Mouse (Mus musculus): ENCODE results near the gene Ppp4c. TPM values are rescaled to one million over a fixed set of nuclear protein-coding genes. Genes with fewer than 3 reads are reported as not detected.
A peak's percentile ranks its signal among the peaks of the same experiment; 100 is the strongest.

Ppp4c gene
- polyA plus RNA-seq, 1 experiment from 2014 or later, result 325 TPM

DNA sequence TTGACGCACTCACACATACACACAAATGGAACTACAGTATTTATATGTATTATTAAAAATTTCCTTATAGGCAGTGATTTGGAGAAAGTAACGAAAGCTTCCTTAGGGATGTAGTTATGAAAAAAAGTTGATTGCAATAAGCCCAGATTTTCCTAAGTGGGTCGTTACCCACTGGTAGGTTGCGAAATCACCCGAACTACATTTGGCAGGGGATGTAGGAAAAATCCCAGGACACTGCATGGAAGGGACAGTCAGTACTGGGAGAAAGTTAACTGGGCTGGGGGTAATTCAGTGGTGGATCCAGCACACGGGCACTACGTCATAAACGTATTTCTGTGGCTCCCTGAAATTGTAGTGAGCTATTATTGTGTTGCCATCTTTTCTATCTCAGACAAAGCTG is 24.2 kb upstream of the Ppp4c start:
- H3K4me3 ChIP-seq, result no peak overlapping the region
- DNase-seq (ENCODE audit: low spot score), result no peak
- H3K36me3 ChIP-seq, result no peaks in the 10 kb centered on the region
- H3K4me1 ChIP-seq, result no peaks in the 10 kb centered on the region
- H3K27me3 ChIP-seq (ENCODE audit: insufficient read depth, poor library complexity, severe bottlenecking), result 0 out of 2 replicates have a peak, but pooled peaks cover 8% of the 10 kb centered on the region
- WGBS, result 87% methylated on average over 8 of the region's 8 CpGs
- H3K27ac ChIP-seq, result no peak overlapping the region
- H3K9me3 ChIP-seq, result no peaks in the 10 kb centered on the region

DNA sequence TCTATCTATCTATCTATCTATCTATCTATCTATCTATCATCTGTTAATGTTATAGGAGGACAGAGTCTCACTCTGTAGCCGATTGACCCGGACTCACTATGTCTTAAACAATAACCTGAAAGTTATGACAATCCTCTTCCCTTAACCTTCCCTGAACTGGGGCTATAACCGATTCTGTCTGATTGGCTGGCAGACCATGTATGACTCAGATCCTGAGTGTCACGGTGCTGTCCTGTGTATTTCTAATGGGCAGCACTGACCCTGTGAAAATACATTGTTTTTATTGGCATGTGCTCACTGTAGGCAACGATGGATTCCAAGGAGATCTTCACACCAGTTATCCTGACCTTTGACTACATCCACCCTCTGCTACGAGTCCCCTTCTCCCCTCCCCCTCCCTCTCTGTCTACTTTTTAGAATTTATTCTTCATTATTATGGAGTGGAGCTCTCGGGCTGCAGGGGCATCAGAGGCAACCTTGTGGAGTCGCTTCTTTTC is 23.5 kb upstream of the Ppp4c start:
- DNase-seq (ENCODE audit: low spot score), result no peak
- 63% methylated on average over 8 of the region's 8 CpGs for WGBS
- no peaks in the 10 kb centered on the region for H3K4me1 ChIP-seq
- H3K27me3 ChIP-seq (ENCODE audit: insufficient read depth, poor library complexity, severe bottlenecking), result 0 out of 2 replicates have a peak, but pooled peaks cover 8% of the 10 kb centered on the region
- H3K4me3 ChIP-seq, result no peak overlapping the region
- no peaks in the 10 kb centered on the region for H3K36me3 ChIP-seq
- no peak overlapping the region for H3K27ac ChIP-seq
- no peaks in the 10 kb centered on the region for H3K9me3 ChIP-seq

DNA sequence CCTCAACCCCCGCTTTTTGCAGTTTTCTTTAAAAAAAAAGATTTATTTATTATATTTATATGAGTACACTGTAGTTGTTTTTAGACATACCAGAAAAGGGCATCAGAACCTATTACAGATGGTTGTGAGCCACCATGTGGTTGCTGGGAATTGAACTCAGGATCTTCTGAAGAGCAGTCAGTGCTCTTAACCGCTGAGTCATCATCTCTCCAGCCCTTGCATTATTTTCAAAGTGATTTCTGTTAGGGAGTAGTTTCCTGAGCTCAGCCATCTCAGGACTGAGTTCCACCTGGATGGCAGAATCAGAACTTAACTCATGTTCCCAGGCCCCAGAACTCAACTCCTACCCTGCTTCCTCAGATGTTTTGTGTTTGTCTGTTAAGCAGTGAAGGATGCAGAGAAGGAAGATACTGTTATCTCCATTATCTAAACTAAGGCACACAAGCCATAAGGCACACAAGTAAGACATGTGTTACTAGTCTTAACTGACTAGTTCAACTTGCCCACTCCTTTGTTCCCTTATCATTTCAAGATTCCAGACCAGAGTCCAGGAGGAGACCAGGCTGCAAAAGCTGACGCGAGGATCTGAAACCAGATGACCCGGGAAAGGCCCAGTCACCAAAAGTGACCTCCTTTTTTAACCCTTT is 17.6 kb upstream of the Ppp4c start:
- peaks cover 15% of the 10 kb centered on the region; the same call in 1 of the 2 replicates for H3K36me3 ChIP-seq
- H3K27ac ChIP-seq, result peak overlapping the region; percentile 90
- H3K4me1 ChIP-seq, result peaks cover 27% of the 10 kb centered on the region
- H3K9me3 ChIP-seq, result no peaks in the 10 kb centered on the region
- DNase-seq (ENCODE audit: low spot score), result no peak
- H3K4me3 ChIP-seq, result 0 out of 2 replicates have a peak overlapping the region, but pooled peaks have one; percentile 71
- 0 out of 2 replicates have a peak, but pooled peaks cover 8% of the 10 kb centered on the region for H3K27me3 ChIP-seq (ENCODE audit: insufficient read depth, poor library complexity, severe bottlenecking)
- 39% methylated on average over 5 of the region's 5 CpGs for WGBS

DNA sequence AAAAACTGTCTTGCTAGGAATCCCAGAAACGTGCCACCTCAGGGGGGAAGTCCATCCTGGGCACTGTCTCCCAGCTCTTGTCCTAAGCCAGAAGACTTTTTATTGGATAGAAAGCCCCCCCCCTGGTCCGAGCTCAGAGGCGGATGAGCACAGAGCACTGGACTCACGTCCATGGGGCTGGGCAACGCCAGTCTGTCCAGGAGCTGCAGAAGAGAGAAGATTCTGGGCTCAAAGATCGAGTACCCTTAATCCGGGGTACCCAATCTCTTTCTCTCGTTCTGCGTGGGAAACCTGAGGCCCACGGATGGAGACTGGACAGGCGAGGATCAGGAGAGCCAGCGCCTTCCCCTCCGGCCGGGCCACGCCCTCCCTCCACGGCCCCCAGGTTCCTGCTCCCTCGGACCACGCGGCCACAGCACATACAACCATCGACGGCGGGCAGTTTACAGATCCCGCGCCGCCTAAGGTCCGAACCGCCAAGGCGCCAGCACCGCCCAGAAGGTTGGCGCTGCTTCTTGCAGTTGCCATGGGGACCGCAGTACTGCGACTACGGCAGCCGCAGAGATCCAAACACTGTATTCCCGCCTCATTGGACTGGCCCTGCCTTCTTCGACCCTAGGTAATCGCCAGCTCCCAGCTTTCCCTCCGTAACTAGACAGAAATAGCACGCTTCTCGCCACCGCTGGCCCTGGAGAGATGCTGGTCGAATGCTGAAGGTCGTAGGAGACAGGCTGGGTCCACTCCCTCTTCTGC is 16.6 kb upstream of the Ppp4c start:
- peak overlapping the region; percentile 90 for H3K27ac ChIP-seq
- H3K4me3 ChIP-seq, result peak overlapping the region; percentile 71
- H3K36me3 ChIP-seq, result peaks cover 21% of the 10 kb centered on the region; the same call in 1 of the 2 replicates
- H3K9me3 ChIP-seq, result no peaks in the 10 kb centered on the region
- peak; percentile 97 for DNase-seq (ENCODE audit: low spot score)
- H3K4me1 ChIP-seq, result peaks cover 27% of the 10 kb centered on the region
- 0 out of 2 replicates have a peak, but pooled peaks cover 8% of the 10 kb centered on the region for H3K27me3 ChIP-seq (ENCODE audit: insufficient read depth, poor library complexity, severe bottlenecking)
- WGBS, result under 1% methylated on average over 42 of the region's 43 CpGs

DNA sequence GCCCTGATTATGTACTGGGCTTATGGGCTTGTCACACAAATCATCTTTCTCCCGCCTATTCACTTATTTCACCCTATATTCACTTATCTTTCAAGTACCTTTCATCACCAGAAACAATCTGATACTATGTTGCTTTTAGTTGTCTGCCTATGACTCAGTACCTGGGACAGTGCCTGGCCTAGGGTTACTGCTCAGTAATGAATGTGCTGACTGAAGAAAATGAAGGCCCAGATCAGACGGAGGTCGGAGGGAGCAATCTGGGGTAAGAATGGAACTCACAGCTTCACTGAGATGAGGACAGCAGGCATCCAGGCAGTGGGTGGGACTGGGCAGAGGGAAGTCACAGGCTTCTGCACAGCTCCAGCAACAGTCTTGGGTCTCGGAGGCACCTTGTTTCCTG is 15.1 kb upstream of the Ppp4c start:
- Histone ChIP-seq H3K4me3 (peak overlapping the region; percentile 71; the same call in 1 of the 2 replicates), H3K27ac (peak overlapping the region; percentile 90), H3K27me3 (ENCODE audit: insufficient read depth, poor library complexity, severe bottlenecking) (no peaks in the 10 kb centered on the region), H3K9me3 (no peaks in the 10 kb centered on the region), H3K36me3 (peaks cover 29% of the 10 kb centered on the region), H3K4me1 (peaks cover 30% of the 10 kb centered on the region)
- no peak for DNase-seq (ENCODE audit: low spot score)
- WGBS, result 69% methylated on average over 4 of the region's 4 CpGs

DNA sequence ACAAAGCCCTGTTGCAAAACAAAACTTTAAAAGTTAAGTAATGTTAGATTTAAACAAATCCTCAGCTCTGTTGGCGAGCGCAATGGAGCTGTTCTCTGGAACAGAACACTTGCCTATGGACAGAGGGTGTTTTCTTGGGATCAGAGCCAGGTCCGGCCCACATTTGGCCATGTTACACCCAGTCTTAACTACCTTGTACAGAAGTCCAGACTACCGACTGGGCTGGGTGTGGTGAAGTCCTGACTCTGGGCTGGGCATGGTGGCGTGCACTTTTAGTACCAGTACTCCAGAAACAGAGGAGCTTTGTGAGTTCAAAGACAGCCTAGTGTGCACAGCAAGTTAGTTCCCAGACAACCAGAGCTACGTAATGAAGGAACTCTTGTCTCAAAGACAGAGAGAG is 14.7 kb upstream of the Ppp4c start:
- no peak for DNase-seq (ENCODE audit: low spot score)
- Histone ChIP-seq H3K27ac (no peak overlapping the region), H3K4me1 (peaks cover 30% of the 10 kb centered on the region), H3K9me3 (no peaks in the 10 kb centered on the region), H3K4me3 (no peak overlapping the region), H3K36me3 (peaks cover 31% of the 10 kb centered on the region), H3K27me3 (ENCODE audit: insufficient read depth, poor library complexity, severe bottlenecking) (no peaks in the 10 kb centered on the region)
- WGBS, result 75% methylated on average over 6 of the region's 6 CpGs

DNA sequence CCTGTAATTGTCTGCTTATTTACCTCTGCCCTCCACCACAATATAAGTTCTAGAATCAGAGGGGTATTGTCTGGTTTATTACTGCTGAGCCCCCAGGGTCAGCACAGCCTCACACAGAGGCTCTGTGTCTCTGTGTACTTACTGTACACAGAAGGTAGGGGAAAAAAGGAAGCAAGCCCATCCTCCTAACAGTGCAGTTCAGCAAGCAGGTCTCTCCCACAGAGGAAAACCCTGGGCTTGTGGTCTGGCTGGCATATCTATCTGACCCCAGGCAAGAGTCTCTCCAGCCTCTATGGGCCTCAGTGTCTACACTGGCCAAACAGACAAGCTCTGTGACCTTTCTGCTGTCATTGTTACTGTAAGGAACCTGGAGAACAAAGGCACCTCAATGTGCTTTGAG is 11.5 kb upstream of the Ppp4c start:
- Histone ChIP-seq H3K9me3 (no peaks in the 10 kb centered on the region), H3K4me1 (peaks cover 35% of the 10 kb centered on the region), H3K27me3 (ENCODE audit: insufficient read depth, poor library complexity, severe bottlenecking) (no peaks in the 10 kb centered on the region), H3K4me3 (no peak overlapping the region), H3K27ac (no peak overlapping the region), H3K36me3 (peaks cover 31% of the 10 kb centered on the region)
- no peak for DNase-seq (ENCODE audit: low spot score)

DNA sequence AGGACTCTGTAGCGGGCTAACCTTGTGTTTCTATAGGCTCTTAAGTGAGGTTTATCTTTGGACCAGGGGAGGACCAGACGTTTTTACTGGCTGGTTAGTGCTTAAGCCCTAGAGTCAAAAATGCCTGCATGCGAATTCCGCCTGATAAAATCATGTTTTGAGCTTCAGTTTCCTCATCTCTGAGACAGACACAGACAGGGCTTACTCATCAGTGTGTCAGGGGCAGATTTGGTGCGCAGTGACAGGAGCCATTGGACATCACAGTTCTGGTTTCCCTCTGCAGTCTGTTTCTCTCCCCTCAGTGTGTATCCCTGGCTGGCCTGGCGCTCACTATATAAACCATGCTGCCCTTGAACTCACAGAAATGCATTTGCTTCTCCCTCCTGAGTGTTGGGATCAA is 10.9 kb upstream of the Ppp4c start:
- no peak for DNase-seq (ENCODE audit: low spot score)
- Histone ChIP-seq H3K27me3 (ENCODE audit: insufficient read depth, poor library complexity, severe bottlenecking) (no peaks in the 10 kb centered on the region), H3K4me3 (no peak overlapping the region), H3K36me3 (peaks cover 31% of the 10 kb centered on the region), H3K27ac (no peak overlapping the region), H3K4me1 (peaks cover 29% of the 10 kb centered on the region), H3K9me3 (no peaks in the 10 kb centered on the region)
- WGBS, result 84% methylated on average over 6 of the region's 6 CpGs

DNA sequence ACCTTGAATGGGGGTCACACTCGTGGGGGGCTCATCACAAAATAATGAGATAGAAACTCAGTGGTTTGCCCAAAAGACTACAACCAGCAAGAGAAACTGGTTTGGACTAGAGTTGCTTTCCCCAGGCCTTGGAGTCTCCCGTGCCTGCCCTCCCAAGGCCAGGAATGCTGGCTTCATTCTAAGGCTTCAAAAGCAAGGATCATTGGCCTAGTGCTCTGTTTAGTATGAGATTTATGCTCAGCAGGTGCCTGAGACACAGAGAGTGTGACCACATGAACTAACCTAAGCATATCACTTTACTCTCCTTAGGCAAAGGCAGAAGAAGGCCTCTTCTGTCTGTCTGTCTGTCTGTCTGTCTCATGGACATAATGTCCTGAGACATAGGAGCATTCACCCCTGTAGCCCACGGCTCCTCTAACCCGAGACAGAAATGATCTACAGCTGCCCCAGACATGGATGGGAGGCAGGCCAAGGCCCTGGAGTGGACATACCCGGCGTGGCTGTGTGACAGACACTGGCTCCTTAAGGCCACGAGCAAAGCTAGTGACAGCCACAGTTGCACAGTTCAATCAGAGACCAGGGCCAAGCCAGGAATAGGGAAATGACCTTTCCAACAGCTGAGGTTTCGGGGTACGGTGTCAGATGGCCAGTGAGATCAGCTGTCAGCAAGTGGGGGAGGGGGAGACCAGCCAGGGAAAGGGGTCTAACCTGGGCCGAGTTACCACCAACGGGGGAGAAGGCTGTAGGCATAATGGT is 10.0 kb upstream of the Ppp4c start:
- H3K4me1 ChIP-seq, result peaks cover 28% of the 10 kb centered on the region
- H3K36me3 ChIP-seq, result peaks cover 38% of the 10 kb centered on the region
- no peaks in the 10 kb centered on the region for H3K27me3 ChIP-seq (ENCODE audit: insufficient read depth, poor library complexity, severe bottlenecking)
- WGBS, result 87% methylated on average over 11 of the region's 11 CpGs
- H3K4me3 ChIP-seq, result no peak overlapping the region
- H3K9me3 ChIP-seq, result no peaks in the 10 kb centered on the region
- no peak overlapping the region for H3K27ac ChIP-seq
- no peak for DNase-seq (ENCODE audit: low spot score)

DNA sequence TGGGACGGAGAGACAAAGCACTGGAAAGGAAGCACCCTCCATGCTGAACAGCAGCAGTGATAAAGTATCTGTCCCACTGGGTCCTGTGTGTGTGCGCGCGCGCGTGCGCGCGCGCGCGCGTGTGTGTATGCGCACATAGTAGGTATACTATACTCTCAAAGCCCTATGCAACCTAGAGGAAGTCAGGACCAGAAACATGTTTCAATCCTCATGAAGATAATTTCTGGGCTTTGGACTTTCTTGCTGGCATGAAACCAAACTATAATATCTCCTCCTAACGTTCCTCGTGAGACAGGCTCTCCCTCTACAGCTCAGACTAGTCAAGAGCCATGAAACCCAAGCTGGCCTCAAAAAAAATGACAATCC is 8.7 kb upstream of the Ppp4c start:
- WGBS, result 94% methylated on average over 16 of the region's 16 CpGs
- no peak for DNase-seq (ENCODE audit: low spot score)
- Histone ChIP-seq H3K4me3 (no peak overlapping the region), H3K9me3 (no peaks in the 10 kb centered on the region), H3K4me1 (peaks cover 37% of the 10 kb centered on the region), H3K27me3 (ENCODE audit: insufficient read depth, poor library complexity, severe bottlenecking) (no peaks in the 10 kb centered on the region), H3K27ac (peak overlapping the region; percentile 99), H3K36me3 (peaks cover 45% of the 10 kb centered on the region)

DNA sequence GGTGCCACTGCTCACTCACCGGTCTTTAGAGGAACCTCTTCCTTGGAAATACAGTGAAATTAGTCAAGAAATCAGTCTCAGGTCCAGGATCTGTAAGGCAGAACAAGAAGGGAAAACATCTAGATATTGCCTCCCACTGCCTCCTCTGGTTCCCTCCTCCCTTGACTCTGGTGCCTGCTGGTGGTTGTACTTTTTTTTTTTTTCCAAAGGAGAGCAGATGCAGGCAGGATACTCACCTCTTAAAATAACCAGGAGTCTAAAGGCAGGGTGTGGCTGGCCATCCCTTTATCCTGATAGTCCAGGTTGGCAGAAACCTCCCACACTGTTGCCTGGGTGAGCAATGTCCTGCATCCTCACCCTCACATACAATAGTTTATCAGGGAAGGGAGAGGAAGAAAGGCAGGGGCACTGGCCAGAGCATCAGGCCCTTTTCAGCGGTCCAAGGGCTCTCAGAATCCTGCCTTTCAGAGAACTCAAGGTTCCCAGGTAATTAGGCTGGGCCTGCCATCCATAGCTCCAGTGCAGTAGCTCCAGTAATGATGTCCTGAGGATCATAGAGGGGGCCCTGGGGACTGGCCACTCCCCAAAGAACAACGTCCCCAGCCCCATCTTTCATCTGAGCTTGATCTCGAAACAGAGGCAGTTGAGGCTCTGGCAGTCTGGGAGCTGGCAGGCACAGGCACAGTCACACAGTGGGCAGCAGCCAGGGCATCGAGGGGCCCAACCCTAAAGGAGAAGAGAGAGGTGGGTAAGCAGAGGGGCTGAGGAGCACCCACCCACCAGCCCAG is 8.2 kb upstream of the Ppp4c start:
- WGBS, result 47% methylated on average over 5 of the region's 5 CpGs
- Histone ChIP-seq H3K27ac (peak overlapping the region; percentile 99), H3K9me3 (no peaks in the 10 kb centered on the region), H3K36me3 (peaks cover 47% of the 10 kb centered on the region), H3K4me3 (peak overlapping the region; percentile 94), H3K4me1 (peaks cover 43% of the 10 kb centered on the region), H3K27me3 (ENCODE audit: insufficient read depth, poor library complexity, severe bottlenecking) (no peaks in the 10 kb centered on the region)
- no peak for DNase-seq (ENCODE audit: low spot score)

DNA sequence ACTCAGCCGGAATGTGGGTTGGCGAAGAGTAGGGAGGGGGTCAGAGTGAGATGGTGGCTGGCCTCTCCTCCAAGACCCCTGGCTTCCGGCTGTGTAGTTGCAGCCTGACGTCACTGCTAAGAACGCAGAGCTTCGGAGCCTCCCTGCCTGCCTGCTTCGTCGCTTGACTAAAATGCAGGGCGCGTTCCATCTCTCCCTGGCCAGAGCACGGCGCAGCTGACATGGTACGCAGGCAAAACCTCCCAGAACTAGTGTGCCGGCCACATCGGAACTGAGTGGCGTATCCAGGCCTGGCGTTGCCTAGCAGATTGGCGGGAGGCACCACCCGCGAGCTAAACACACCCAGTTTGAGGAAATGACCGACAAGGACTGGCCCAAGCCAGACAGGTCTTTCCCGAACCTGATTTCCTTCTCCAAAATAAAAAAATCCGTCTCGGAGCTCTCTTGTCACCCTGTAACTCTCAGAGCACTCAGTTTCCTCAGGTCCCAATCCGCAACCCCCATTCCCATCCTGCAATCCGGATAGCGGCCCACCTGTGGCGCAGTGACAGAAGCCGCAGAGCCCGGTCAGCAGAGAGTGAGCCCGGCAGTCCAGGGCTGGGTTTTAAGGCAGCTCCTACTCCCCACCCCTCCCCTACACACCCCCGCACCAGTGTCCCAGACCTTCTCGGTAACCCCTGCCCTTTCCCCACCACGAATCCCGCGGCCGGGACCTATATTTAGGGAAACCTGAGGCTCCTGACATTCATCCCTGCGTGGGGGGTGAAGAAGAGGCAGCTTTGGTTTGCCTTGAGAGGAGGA is 7.4 kb upstream of the Ppp4c start:
- WGBS, result 1% methylated on average over 38 of the region's 38 CpGs
- Histone ChIP-seq H3K4me3 (peak overlapping the region; percentile 94), H3K27ac (peak overlapping the region; percentile 99), H3K36me3 (peaks cover 51% of the 10 kb centered on the region), H3K9me3 (no peaks in the 10 kb centered on the region), H3K4me1 (peaks cover 46% of the 10 kb centered on the region), H3K27me3 (ENCODE audit: insufficient read depth, poor library complexity, severe bottlenecking) (no peaks in the 10 kb centered on the region)
- DNase-seq (ENCODE audit: low spot score), result no peak

Data from heart, embryonic 10.5 days (tissue).